Mouse (Mus musculus) CH12.LX (cell line): ENCODE results near the gene Adcy5.

Experiments used
- CHD2 ChIP-seq: IDR thresholded peaks from 2 replicates; pipeline ENCODE4 v1.6.1; 2011; ENCODE audit warnings: low read length, improper control_type of control experiment
- EP300 ChIP-seq: IDR thresholded peaks from 2 replicates; pipeline ENCODE4 v1.6.1; 2011; ENCODE audit warnings: low read length, improper control_type of control experiment
- MAZ ChIP-seq: IDR thresholded peaks from 2 replicates; pipeline ENCODE4 v1.6.1; 2012; ENCODE audit warnings: low read depth, mild to moderate bottlenecking, inconsistent platforms, low read length, improper control_type of control experiment, moderate library complexity
- POLR2A ChIP-seq: IDR thresholded peaks from 2 replicates; pipeline ENCODE4 v1.6.1; 2011; ENCODE audit warnings: low read depth, mild to moderate bottlenecking, improper control_type of control experiment, low read length

DNA sequence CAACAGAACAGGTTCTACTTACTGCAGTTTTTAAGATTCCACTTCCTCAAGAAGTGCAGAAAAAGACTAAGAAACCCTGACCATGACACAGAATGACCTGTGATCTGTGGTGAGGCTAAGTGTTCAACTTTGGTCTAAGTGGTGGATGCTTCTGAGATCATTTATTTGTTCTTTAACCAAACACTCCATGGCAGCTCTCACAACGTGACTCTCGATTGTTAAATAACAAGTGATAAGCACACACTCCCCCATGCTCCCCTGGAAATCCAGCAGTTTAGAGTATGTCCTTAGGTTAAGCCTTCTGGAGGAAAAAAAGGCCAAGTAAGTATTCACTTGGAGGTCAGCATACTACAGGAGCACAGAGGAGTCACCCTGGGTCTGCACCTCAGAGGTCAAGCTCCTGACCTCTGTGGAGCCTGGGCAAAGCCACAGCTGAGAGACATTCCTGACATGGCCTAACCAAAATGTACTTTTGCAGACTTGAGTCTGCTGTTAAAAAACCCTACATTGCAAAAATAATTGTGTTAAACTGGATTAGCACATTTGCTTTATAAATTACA is 156.0 kb downstream of the Adcy5 start:
- TF ChIP-seq EP300 (no peak), POLR2A (no peak), CHD2 (no peak), MAZ (no peak)
